8 mouse cellular contexts compared by ENCODE assay signal in genomic region chr4:13098849-13099248, GRCm38 (mm10).
DNase-seq lines count a peak whose midpoint lies in the region; ATAC-seq and TF ChIP-seq lines count a peak whose summit lies in the region.

No protein-coding gene starts in this region.

- no peaks in the 10 kb centered on the region for H3K4me1 ChIP-seq in bone marrow, adult 2 months (ENCODE audit: control insufficient read depth, insufficient read depth, low read length)
- H3K4me1 ChIP-seq in embryonic fibroblast, embryonic 13.5 days (ENCODE audit: control insufficient read depth, insufficient read depth, low read length), result no peaks in the 10 kb centered on the region
- no peaks in the 10 kb centered on the region for H3K4me1 ChIP-seq in limb, embryonic 11.5 days (ENCODE audit: control insufficient read depth, insufficient read depth, low read length)

- H3K27me3 ChIP-seq in limb, embryonic 11.5 days (ENCODE audit: control insufficient read depth, insufficient read depth, low read length), result no peaks in the 10 kb centered on the region

- H3K9ac ChIP-seq in limb, embryonic 11.5 days (ENCODE audit: low read length), result no peak overlapping the region

- peak; percentile 6 for DNase-seq in CD4-positive, CD25-positive, alpha-beta regulatory T cell, adult 2 months (ENCODE audit: low read depth, low spot score)
- DNase-seq in 3T3-L1 (ENCODE audit: low read depth, low spot score), result peak; percentile 81
- peak; percentile 12 to 58 for DNase-seq in kidney, adult 8-10 months
- DNase-seq in limb, embryonic 11.5 days (ENCODE audit: low spot score), result peak; percentile 78
- DNase-seq in spleen, postnatal 10 days (ENCODE audit: low spot score in 2 of 2), result peak; percentile 5 to 57

- no peak for ATAC-seq in CD4-positive, CD25-positive, alpha-beta regulatory T cell, adult 4 months
- no peak for ATAC-seq in limb, embryonic 11.5 days (ENCODE audit: insufficient number of reproducible peaks, low FRiP score, low TSS enrichment, low read depth)

- H3K9me3 ChIP-seq in limb, embryonic 11.5 days (ENCODE audit: control insufficient read depth, low read length), result no peaks in the 10 kb centered on the region

- 25% methylated on average over 3 of the region's 3 CpGs for WGBS in bone marrow, adult 2 months
- 22% methylated on average over 3 of the region's 3 CpGs for WGBS in limb, embryonic 11.5 days

- H3K4me3 ChIP-seq in bone marrow, adult 2 months (replicated peaks; ENCODE audit: control insufficient read depth, low read depth, low read length), result no peak overlapping the region
- H3K4me3 ChIP-seq in embryonic fibroblast, embryonic 13.5 days (ENCODE audit: insufficient read depth, low read length), result no peak overlapping the region
- H3K4me3 ChIP-seq in limb, embryonic 11.5 days (ENCODE audit: low read depth, low read length), result no peak overlapping the region

- no peaks in the 10 kb centered on the region for H3K36me3 ChIP-seq in limb, embryonic 11.5 days (ENCODE audit: control insufficient read depth, insufficient read depth, low read length)

- no peak overlapping the region for H3K4me2 ChIP-seq in limb, embryonic 11.5 days (ENCODE audit: low read depth, severe bottlenecking)

- TF ChIP-seq CTCF in bone marrow, adult 2 months (IDR thresholded peaks at IDR 0.05; ENCODE audit: control insufficient read depth, insufficient read depth, low read length), result 0 out of 2 replicates have a peak, but pooled peaks have one; percentile 17
- 0 out of 2 replicates have a peak, but pooled peaks have one; percentile 13 for TF ChIP-seq CTCF in embryonic fibroblast, embryonic 13.5 days (IDR thresholded peaks at IDR 0.05; ENCODE audit: borderline replicate concordance, insufficient read depth, low read length)

- no peak overlapping the region for H3K27ac ChIP-seq in bone marrow, adult 2 months (ENCODE audit: control insufficient read depth, insufficient read depth, low read depth, low read length, poor library complexity)
- H3K27ac ChIP-seq in embryonic fibroblast, embryonic 13.5 days (ENCODE audit: insufficient read depth, low read length), result no peak overlapping the region
- no peak overlapping the region for H3K27ac ChIP-seq in limb, embryonic 11.5 days (replicated peaks; ENCODE audit: low read depth, low read length)

- TF ChIP-seq POLR2A in bone marrow, adult 2 months (IDR thresholded peaks at IDR 0.05; ENCODE audit: borderline replicate concordance, control insufficient read depth, low read depth, low read length), result no peak
- no peak for TF ChIP-seq POLR2A in embryonic fibroblast, embryonic 13.5 days (IDR thresholded peaks at IDR 0.05; ENCODE audit: low read depth, low read length)

Comparison
In these comparisons a context has a peak if more than half of its experiments do, and no peak if none do; other contexts are left out.
1. DNase-seq: peak in every context shown above with its lines; median percentile 81 in 3T3-L1; 78 in limb, embryonic 11.5 days; 35 in kidney, adult 8-10 months; 31 in spleen, postnatal 10 days; 6 in CD4-positive, CD25-positive, alpha-beta regulatory T cell, adult 2 months.